Mouse (Mus musculus): ENCODE measurements around the gene Bfsp1. TPM values are rescaled to one million over a fixed set of nuclear protein-coding genes. Genes with fewer than 3 reads are reported as not detected.

Bfsp1 gene
- 0.74 and 0.75 TPM in 2 replicates for polyA plus RNA-seq (2016; fragmentation: Nextera tagmentation; extraction: Ambion mirVana)

DNA sequence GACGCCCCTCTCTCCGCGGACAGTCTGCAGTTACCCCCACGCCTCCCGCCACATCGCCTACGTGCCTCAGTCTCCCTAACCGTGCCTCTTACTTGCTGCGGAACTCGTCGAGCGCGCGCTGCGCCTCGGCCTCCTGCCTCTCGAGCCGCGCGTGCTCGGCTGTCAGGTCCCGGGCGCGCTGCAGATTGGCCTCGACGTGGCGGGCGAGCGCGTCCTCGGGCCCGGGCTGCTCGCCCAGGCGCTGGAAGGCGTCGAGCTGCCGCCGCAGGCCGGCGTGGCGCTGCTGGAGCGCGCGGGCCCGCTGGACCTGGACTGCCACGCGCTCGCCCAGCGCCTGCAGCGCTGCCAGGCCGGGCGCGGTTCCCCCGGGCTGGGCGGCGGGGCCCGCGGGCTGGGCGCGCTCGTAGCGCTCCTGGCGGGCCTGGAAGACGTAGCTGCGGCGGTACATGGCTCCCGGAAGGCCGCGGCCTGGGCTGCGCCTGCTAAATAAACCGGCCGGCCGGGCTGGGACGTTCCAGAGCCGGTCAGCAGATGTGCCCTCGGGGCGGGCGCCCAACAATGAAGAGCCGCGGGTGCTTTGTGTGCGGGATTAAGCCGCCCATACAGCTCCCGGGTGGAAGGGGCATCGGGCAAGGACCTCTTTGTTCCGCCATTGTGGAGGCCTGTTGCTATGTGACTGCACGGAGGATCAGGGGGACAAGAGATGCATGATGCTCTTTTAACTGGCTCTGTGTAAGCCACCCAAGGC, at the start of gene Bfsp1:
Gene Bfsp1, minus strand, starts transcription at position 690 of the 748 bp plus-strand sequence.
- H3K4me3 ChIP-seq: peak within 1 kb of the TSS; percentile 54
- H3K36me3 ChIP-seq (replicated peaks): no peaks in the 10 kb centered on the region
- 2% methylated on average over 86 of the region's 86 CpGs for WGBS
- H3K27ac ChIP-seq: peak within 1 kb of the TSS; percentile 87
- H3K27me3 ChIP-seq (ENCODE audit: poor library complexity, severe bottlenecking): peaks cover 88% of the 10 kb centered on the region
- H3K4me1 ChIP-seq: peaks cover 16% of the 10 kb centered on the region
- peak; percentile 86 for DNase-seq (ENCODE audit: extremely low spot score, low spot score)
- H3K9me3 ChIP-seq: no peaks in the 10 kb centered on the region

DNA sequence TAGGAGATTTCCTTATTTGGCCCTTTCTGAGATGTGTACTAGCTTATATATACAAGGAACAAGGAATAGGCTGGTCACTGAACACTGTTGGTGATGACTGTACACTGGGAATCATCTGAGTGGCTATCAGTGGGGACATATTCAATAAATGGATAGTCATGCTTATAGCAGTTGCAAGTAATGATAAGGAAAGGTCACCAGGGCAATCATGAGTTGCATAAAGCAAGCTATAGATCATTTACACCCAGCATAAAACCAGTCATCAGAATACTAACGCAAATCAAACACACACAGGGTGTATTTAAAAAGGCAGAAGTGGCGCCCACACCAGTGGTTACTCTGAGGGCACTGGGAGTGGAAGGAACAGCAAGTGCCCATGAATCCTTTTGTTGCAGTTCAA, 49.2 kb upstream of the Bfsp1 start:
- no peaks in the 10 kb centered on the region for H3K27me3 ChIP-seq (ENCODE audit: poor library complexity, severe bottlenecking)
- H3K9me3 ChIP-seq: no peaks in the 10 kb centered on the region
- H3K27ac ChIP-seq: no peak overlapping the region
- 95% methylated on average over 2 of the region's 2 CpGs for WGBS
- H3K36me3 ChIP-seq (replicated peaks): no peaks in the 10 kb centered on the region
- no peak overlapping the region for H3K4me3 ChIP-seq
- no peak for DNase-seq (ENCODE audit: extremely low spot score, low spot score)
- H3K4me1 ChIP-seq: peaks cover 20% of the 10 kb centered on the region

DNA sequence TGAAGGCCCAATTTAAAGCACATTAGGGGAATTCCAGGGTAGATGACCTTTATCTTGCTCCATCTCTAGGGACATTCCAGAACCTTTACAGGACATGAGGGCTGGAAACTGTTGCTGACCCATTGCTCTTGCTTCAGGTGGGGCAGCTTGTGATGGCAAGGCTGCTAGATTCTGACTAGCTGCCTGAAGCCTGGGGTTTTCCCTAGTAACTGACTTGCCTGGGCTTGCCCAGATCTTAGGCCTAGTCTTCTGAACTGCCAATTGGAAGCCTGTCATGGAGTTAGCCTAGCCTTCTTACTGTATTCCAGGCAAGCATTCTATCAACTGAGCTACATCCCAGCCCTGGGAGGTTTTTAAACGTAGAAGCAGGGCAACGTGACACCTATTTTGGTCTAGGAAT, 46.3 kb upstream of the Bfsp1 start:
- Histone ChIP-seq H3K27ac (no peak overlapping the region), H3K27me3 (ENCODE audit: poor library complexity, severe bottlenecking) (no peaks in the 10 kb centered on the region), H3K4me3 (no peak overlapping the region), H3K4me1 (peaks cover 2% of the 10 kb centered on the region), H3K36me3 (replicated peaks) (no peaks in the 10 kb centered on the region), H3K9me3 (no peaks in the 10 kb centered on the region)
- WGBS: 84% methylated on average over 2 of the region's 2 CpGs
- DNase-seq (ENCODE audit: extremely low spot score, low spot score): no peak

DNA sequence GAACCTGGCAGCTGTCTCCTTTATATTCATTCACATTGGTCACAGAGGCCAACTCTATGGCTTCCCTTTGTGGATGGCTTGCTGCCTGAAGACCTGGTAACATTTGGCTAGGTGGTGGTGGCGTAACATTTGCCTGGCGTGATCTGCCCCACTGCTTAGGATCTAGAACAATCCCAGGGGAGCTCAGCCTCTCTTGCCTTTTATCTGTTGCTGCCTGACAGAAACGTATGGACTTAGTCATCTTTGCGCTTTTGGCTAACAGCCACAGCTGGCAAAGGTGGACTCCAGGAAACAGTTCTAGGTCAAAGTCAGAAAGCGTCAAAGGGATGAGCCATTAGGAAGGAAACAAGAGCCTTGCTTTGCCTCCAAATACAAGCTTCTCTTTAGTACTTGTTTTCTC, 41.9 kb upstream of the Bfsp1 start:
- no peak overlapping the region for H3K4me3 ChIP-seq
- DNase-seq (ENCODE audit: extremely low spot score, low spot score): no peak
- WGBS: 85% methylated on average over 5 of the region's 5 CpGs

DNA sequence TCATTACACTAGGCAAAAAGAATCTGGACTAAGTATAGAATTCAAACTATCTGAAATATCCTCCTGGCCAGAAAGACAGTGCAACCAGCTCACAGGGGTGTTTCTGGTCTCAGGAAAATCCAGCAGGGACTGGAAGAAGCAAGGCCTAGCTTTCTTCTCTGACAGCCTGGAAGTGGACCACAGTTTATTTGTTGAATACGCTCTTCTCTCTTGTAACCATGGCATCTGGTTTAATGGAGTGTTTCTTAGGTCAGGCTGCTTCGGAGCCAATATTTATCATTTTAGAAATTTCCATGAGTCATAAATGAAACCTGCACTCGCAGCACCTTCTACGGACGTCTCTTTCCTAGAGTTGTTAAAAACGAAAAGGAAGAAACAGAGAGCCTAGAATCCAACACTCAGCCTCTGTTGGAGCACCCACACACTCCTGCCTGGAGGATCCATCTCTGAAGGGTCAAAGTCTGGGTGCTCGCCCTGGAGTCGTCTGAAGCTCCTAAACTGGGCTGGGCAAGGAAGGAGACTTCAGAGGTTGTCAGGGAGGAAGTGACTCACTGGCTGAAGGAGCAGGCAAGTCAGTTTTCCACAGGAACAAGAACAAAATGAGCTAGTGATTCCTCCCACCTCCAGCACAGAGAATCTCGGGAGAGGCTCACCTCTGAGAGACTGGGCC, 40.5 kb upstream of the Bfsp1 start:
- H3K4me3 ChIP-seq: no peak overlapping the region
- DNase-seq (ENCODE audit: extremely low spot score, low spot score): no peak
- H3K36me3 ChIP-seq (replicated peaks): no peaks in the 10 kb centered on the region
- H3K4me1 ChIP-seq: no peaks in the 10 kb centered on the region; the same call in 1 of the 2 replicates
- no peaks in the 10 kb centered on the region for H3K9me3 ChIP-seq
- no peaks in the 10 kb centered on the region for H3K27me3 ChIP-seq (ENCODE audit: poor library complexity, severe bottlenecking)
- no peak overlapping the region for H3K27ac ChIP-seq
- 88% methylated on average over 9 of the region's 9 CpGs for WGBS

More for the DNA sequence above, 41.9 kb upstream of the Bfsp1 start:
- H3K27ac ChIP-seq: no peak overlapping the region
- H3K4me1 ChIP-seq: no peaks in the 10 kb centered on the region; the same call in 1 of the 2 replicates
- H3K9me3 ChIP-seq: no peaks in the 10 kb centered on the region
- H3K27me3 ChIP-seq (ENCODE audit: poor library complexity, severe bottlenecking): no peaks in the 10 kb centered on the region
- H3K36me3 ChIP-seq (replicated peaks): no peaks in the 10 kb centered on the region

DNA sequence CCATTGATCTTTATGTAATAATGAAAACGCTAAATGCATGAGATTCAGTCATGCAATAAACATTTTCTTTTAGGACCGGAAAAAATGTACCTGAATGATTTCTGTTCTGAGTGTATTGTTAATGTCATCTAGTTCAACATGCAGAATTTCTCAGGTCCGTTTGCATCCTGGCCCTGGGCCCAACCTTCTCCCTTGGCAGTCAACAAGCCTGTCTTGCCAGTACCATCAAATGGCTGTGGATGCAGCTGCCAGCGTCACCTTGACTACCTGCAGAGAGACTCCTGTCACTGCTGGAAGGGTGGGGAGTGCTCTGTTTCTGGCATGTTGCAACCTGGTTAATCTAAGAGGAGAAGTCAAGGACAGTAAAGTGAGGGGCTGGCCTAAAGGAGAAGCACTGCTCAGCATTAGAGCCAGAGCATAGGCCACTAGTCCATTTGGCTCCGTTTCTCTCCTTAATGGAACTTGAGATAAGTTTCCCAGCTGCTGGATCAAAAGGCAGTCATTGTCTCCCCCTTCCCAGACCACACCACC, 37.9 kb upstream of the Bfsp1 start:
- DNase-seq (ENCODE audit: extremely low spot score, low spot score): no peak
- H3K9me3 ChIP-seq: no peaks in the 10 kb centered on the region
- H3K4me1 ChIP-seq: no peaks in the 10 kb centered on the region
- H3K36me3 ChIP-seq (replicated peaks): no peaks in the 10 kb centered on the region
- H3K4me3 ChIP-seq: no peak overlapping the region
- no peaks in the 10 kb centered on the region for H3K27me3 ChIP-seq (ENCODE audit: poor library complexity, severe bottlenecking)
- H3K27ac ChIP-seq: no peak overlapping the region
- WGBS: 89% methylated on average over 5 of the region's 5 CpGs

DNA sequence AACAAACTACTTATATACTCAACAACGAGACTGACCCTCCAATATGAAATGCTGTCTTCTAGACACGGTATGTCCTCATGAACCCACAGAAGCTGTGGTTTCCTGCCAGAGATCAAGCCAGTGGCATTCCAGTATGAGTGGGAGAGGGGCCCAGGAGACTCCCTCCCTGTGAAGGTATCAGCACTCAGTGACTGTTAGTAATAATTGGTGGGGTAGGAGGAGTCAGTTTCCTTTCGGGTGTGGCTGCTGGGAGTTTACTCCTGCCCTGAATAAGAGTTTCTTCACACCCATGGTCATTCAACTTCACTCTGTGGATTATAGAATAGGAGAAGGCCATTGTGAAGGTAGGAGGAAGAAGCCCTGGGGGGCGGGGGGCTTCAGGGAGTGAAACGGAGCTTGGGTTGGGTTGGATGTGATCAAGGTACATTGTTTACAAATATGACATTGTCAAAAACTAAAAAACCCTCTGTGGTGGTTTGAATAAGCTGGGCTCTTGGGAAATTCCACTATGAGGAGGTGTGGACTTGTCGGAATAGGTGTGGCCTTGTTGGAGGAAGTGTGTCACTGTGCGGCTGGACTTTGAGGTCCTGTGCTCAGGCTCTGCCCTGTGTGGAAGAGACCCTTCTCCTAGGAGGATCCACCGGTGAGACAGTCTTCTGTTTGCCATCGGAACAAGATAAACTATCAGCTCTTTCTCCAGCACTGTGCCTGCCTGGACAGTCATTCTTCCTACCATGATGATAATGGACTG, 36.7 kb upstream of the Bfsp1 start:
- no peak for DNase-seq (ENCODE audit: extremely low spot score, low spot score)
- H3K27me3 ChIP-seq (ENCODE audit: poor library complexity, severe bottlenecking): no peaks in the 10 kb centered on the region
- no peaks in the 10 kb centered on the region for H3K9me3 ChIP-seq
- H3K36me3 ChIP-seq (replicated peaks): no peaks in the 10 kb centered on the region
- no peak overlapping the region for H3K27ac ChIP-seq
- H3K4me3 ChIP-seq: no peak overlapping the region
- H3K4me1 ChIP-seq: no peaks in the 10 kb centered on the region
- 92% methylated on average over 9 of the region's 9 CpGs for WGBS

DNA sequence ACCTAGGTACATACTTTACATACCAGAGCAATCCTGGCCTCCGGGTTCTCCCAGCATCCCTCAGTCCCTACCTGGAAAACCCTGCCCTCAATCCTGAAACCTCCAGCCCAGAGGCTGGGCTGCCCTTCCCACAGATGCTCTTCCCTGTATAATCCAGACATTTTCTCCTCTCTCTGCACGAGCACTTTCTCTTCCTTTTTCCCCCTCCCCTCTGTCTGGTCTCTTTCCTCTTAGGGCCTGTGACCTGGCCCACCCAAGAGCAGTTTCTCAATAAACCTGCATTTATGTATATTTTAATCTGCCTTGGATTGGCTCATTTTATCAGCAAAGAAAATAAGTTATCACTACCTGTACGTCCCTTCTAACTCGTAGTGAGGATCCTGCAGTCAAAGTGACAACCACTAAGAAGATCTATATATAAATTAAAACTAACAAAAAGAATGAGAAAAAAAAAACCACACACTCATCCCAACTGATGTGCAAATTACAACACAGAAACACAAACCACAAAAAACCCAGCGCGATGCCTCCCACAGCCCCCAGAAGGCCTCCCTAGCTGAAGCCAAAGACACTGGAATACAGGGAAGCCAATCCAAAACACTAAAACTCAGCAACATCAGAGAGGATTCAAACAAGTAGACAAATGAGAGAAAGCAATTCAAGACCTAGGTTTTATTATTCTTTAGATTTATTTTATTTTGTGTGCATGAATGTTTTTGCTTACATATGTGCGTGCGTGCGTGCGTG, 28.5 kb upstream of the Bfsp1 start:
- WGBS: 92% methylated on average over 10 of the region's 10 CpGs
- DNase-seq (ENCODE audit: extremely low spot score, low spot score): no peak
- no peaks in the 10 kb centered on the region; the same call in 1 of the 2 replicates for H3K9me3 ChIP-seq
- H3K27me3 ChIP-seq (ENCODE audit: poor library complexity, severe bottlenecking): no peaks in the 10 kb centered on the region
- no peak overlapping the region for H3K27ac ChIP-seq
- no peak overlapping the region for H3K4me3 ChIP-seq
- H3K36me3 ChIP-seq (replicated peaks): no peaks in the 10 kb centered on the region
- no peaks in the 10 kb centered on the region for H3K4me1 ChIP-seq

DNA sequence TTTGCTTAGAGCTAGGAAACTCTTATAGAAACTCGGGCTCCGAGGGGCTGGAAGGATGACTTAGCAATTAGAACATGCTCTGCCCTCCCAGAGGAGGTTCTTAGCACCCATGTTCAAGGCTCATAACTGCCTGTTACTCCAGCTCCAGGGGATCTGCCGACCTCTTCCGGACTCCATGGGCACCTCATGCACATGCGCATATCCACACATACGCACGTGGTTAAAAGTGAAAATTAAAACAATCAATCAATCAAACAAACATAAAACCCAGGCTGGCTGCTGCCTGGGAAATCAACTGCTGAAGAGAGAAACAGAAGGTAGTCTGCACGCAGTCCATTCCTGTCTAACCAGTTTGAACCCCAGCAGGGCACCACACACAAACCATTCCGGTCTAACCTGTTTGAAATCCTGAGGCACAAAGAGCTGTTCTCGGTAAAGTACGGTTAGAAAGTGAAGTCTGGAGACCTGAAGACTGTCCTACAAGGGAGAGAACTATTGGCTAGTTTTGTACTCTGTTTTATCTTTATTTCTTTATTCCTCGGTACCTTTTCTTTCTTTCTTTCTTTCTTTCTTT, 27.0 kb upstream of the Bfsp1 start:
- Histone ChIP-seq H3K27me3 (ENCODE audit: poor library complexity, severe bottlenecking) (no peaks in the 10 kb centered on the region), H3K27ac (no peak overlapping the region), H3K4me1 (no peaks in the 10 kb centered on the region), H3K4me3 (no peak overlapping the region), H3K36me3 (replicated peaks) (no peaks in the 10 kb centered on the region), H3K9me3 (no peaks in the 10 kb centered on the region; the same call in 1 of the 2 replicates)
- 67% methylated on average over 12 of the region's 12 CpGs for WGBS
- DNase-seq (ENCODE audit: extremely low spot score, low spot score): no peak

DNA sequence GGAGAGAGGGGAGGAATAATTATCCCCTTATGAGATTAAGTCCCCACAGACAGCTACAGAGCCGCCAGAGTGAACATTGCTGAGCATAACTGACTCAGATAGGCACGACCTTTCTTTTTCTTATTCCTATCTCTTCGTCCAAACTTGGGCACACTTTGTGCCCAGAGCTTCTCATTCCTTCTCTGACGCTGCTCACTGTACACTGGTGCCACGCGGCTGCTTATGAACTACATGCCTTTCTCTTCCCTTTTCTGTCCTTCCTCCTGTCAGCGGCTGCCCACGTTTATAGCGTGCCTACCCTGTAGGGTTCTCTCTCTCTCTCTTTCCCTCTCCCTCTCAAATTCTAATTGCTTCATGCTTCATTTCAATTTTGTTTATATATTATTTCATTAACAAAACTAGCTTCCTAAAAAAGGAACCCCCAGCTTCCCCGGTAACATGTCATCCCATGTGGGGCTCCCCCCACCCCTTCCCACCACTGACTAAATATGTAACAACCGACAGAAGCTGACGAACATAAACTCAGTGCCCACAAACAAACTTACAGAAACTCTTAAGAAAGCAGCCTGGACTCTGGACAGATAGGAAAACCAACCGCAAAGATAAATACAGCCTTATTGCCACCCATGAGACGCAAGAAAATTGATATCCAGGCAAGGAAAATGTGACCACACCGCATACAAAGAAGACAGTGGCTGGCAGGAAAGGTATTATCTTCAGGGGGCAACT, 26.3 kb upstream of the Bfsp1 start:
- DNase-seq (ENCODE audit: extremely low spot score, low spot score): no peak
- no peaks in the 10 kb centered on the region for H3K4me1 ChIP-seq
- no peak overlapping the region for H3K27ac ChIP-seq
- 86% methylated on average over 15 of the region's 15 CpGs for WGBS
- H3K9me3 ChIP-seq: no peaks in the 10 kb centered on the region; the same call in 1 of the 2 replicates
- H3K4me3 ChIP-seq: no peak overlapping the region
- H3K36me3 ChIP-seq (replicated peaks): no peaks in the 10 kb centered on the region
- no peaks in the 10 kb centered on the region for H3K27me3 ChIP-seq (ENCODE audit: poor library complexity, severe bottlenecking)

DNA sequence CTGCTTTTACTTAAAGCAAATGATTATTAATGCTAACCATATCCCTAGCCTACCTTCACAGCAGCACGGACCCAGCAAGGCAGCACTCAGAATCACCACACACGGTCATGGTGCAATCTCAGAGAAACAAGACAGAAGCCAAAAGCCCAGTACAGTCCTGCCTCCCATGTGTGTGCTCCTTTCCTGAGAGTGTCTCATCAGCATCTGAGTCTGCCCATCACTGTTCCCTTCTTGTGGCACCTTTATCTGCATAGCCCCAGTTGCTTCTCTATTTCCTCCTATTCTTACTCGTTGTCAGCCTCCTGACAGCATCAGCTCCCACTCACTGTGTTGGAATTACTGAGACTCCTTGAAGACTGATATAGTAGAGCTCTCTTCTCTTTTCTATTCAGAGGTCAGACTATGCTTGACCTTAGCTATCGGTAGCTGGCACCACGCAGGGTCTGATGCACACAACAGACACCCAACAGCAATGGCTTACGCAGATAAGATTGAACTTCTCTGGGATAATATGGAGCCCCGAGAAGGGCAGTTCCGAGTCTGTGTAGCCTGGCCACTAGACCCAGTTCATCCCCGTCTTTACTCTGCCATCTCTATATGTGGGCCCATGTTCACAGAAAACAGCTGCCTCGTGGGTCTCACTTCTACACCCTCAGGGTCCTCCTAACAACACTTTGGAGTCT, 19.8 kb upstream of the Bfsp1 start:
- WGBS: 90% methylated on average over 10 of the region's 10 CpGs
- Histone ChIP-seq H3K4me3 (no peak overlapping the region), H3K9me3 (no peaks in the 10 kb centered on the region)

More for the DNA sequence above, 19.8 kb upstream of the Bfsp1 start:
- Histone ChIP-seq H3K36me3 (replicated peaks) (no peaks in the 10 kb centered on the region), H3K4me1 (no peaks in the 10 kb centered on the region), H3K27me3 (ENCODE audit: poor library complexity, severe bottlenecking) (no peaks in the 10 kb centered on the region), H3K27ac (no peak overlapping the region)
- no peak for DNase-seq (ENCODE audit: extremely low spot score, low spot score)
